Mouse (Mus musculus) T-helper 1 cell (primary cell): ENCODE measurements at regions not wholly inside any gene's neighbourhood (a gene's known extent, or its start where the extent isn't known, plus 50 kb on each side); places are given as distances from the start of the nearest gene placed in this dataset.

ENCODE experiments used
- in situ Hi-C: fragments of 300-600 bp; cut with MboI, MseI; formaldehyde crosslinking; loops from one replicate; pipeline ENCODE4 v1.15.1; 2025; ENCODE audit warnings: high pct_unique_total_duplicates

- in situ Hi-C loops: no loop called here
These were observed 209.1 kb downstream of the Bcl2l11 start for GRCm38 (mm10) chr2:128334757-128335500.

DNA sequence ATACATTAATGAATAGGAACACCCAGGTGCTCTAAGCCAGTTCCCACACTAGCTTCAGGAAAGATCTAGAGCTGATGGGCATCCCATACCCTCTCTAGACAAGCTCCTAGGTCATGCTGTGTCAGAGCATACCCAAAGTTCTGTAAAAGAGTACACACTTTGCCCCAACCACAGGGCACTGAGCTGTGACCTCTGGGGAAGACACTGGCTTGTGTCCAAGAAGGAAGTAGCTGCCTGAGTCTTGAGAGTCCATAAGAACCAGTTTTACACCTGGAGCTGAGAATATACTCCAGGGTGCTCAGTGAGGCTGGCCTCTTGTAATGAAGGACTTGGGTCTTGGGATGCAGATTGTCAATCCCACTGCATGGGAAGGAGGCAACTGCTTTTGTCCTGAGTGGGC, 211.4 kb downstream of the Bcl2l11 start:
- in situ Hi-C loops: no loop called here

GRCm38 (mm10) chr2:128337791-128338190, 212.0 kb downstream of the Bcl2l11 start:
- in situ Hi-C loops: no loop called here

DNA sequence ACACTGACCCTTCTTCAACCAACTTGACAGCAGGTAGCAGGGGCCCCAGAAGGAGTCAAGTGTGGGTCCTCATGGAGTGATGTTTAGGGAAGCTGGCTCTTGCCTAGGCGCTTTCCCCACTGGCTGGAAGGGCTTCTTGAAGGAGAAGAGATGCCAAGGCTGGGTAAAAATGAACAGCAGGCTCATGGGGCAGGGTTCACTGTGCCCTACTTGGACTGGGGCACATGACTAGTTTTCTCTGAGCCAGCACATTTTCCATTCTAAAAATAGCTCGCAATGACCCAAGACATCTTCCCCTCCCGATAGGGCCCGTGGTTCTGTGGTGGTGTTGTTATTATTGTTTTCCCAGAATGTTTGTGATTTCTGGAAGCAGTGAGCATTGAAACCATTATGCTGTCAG, 212.6 kb downstream of the Bcl2l11 start:
- in situ Hi-C loops: no loop called here

DNA sequence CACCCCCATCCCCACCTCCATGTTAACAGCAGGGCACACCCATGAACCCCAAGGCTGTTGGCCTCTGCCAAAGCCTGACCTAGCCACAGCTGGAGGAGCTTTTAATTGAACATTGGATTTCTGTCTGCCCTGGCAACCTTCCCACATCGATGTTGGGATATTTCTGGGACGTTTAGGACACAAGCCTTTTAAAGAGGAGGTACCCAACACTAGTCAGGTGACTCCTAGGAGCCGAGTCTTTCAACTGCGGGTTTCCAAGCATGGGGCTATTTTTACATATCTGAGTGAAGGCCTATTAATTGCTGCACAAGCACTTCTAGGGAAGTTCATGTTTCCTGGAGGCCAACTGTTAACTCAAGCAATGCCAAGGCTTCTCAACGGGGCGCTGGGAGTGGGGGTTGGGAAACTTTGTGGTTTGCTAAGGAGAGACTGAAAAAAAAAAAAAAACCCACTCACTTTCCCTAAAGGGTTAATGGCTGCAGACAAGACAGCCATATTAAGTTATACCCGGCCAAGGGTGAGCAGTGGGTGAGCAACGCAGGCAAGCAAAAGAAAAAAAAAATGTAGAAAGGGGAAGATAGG, 213.3 kb downstream of the Bcl2l11 start:
- in situ Hi-C loops: no loop called here

DNA sequence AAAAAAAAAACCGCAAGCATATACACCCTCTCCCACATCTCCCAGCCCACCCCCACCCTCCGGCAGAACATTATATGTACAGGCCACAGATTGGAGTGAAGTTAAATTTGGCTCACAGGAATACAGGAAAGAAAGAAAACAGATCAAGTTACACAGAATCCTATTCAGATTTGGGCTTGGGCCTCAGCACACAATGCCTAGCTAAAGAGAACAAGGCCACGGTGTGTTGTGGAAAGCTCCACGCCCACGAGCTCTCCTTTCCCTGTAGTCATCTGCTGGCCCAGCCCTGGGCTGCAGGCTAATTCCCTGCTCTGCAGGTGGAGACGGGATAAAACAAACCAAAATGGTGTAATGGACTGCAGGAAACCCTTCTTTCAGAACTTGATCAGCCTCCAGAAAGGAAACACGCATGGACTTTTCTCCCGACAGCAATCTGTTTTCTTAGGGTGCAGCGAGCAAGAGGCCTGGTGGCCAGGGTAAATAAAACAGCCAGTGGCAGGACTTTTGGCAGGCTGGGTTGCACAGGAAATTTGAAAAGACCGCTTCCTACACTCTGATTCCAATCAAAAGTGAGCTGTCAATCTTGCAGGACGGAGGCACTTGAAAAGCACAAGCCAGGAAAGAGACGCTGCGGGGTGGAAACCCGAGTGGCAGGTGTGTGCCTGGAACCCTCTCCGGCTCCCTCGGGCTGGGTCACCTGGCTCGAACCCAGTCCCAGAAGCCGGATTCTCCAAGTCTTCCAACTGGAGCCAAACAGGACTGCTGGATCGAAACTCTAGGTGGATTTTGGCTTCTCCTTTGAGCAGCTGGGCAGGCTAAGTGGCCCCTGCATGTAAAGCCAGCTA, 214.0 kb downstream of the Bcl2l11 start:
- in situ Hi-C loops: no loop called here

- in situ Hi-C loops: no loop called here
These were observed 214.9 kb downstream of the Bcl2l11 start for GRCm38 (mm10) chr2:128340631-128341240.

- in situ Hi-C loops: no loop called here
These were observed 216.4 kb downstream of the Bcl2l11 start for GRCm38 (mm10) chr2:128342212-128342611.

GRCm38 (mm10) chr2:128345557-128345956, 219.7 kb downstream of the Bcl2l11 start:
- in situ Hi-C loops: no loop called here

DNA sequence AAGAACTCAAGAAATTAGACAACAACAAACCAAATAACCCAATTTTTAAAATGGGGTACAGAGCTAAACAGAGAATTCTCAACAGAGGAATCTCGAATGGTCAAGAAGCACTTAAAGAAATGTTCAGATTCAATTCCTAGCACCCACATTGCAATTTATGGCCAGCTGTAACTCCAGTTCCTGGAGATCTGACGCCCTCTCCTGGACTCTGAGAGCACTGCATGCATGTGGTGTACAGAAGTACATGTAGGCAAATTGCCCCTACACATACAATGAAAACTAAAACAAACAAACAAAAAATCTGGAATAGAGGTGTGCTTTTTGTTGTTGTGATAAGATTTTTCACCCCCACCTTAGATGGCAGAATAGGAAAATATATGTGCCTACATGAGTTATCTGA, 222.7 kb downstream of the Bcl2l11 start:
- in situ Hi-C loops: no loop called here

DNA sequence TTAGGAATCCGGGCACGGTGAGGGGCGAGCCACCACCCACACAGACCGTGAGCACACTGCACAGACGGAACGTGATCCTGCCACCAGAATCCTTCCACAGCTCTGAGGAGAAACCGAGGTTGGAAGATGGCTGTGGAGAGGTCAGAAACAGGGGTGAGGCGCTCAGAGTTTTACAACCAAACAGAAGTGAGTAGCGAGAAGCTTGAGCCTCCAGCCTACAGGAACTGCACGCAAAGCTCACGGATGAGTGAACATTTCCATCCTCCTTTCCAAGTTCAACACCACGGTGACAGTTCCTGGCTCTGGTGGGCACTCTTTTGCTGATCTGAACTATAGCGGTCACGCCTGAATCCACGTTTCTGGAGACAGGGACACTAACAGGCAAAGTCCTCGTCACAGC, 225.6 kb downstream of the Bcl2l11 start:
- in situ Hi-C loops: no loop called here

- in situ Hi-C loops: no loop called here
These were observed 226.7 kb downstream of the Bcl2l11 start for GRCm38 (mm10) chr2:128352533-128352932.

GRCm38 (mm10) chr2:128353457-128353856, 227.6 kb downstream of the Bcl2l11 start:
- in situ Hi-C loops: no loop called here

DNA sequence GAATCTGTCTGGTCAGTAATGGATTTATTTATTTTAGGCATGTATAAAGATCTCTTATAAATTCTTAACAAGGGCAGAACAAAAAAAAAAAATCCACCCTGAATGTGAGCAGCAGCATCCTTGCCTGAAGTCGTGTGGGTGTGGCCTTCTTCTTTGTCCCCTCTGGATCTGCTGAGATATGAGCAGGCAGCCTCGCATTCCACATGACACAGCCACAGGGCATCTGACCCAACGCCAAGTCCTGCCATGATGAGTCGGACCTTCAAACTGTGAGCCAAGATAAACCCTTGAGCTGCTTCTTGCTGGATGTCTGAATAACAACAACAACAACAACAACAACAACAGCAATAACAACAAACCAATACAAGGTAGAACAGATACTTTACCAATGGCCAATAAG, 230.5 kb downstream of the Bcl2l11 start:
- in situ Hi-C loops: no loop called here

- in situ Hi-C loops: no loop called here
These were observed 231.9 kb upstream of the Spdye4c start for GRCm38 (mm10) chr2:128359106-128359505.

GRCm38 (mm10) chr2:128360517-128360916, 230.5 kb upstream of the Spdye4c start:
- in situ Hi-C loops: no loop called here

GRCm38 (mm10) chr2:128361436-128361835, 229.6 kb upstream of the Spdye4c start:
- in situ Hi-C loops: no loop called here

GRCm38 (mm10) chr2:128364161-128364560, 226.8 kb upstream of the Spdye4c start:
- in situ Hi-C loops: no loop called here

DNA sequence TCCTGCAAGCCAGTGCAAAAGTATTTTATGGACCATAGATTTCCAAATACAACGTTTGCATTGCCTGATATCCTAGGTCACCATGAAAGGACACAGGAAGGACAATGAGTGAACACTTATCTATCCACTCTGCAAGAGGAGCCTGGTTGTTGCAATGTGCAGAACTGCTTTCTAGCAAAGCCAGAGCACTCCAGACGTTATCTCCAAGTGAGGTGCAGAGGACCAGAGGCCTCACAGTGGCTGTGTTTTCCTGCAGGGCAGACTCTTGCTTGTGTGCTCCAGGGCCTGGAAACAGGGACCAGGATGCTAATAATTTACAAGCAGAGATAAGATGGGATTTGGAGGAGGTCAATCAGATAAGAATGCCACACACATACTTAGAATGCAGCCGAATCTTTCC, 226.0 kb upstream of the Spdye4c start:
- in situ Hi-C loops: no loop called here

DNA sequence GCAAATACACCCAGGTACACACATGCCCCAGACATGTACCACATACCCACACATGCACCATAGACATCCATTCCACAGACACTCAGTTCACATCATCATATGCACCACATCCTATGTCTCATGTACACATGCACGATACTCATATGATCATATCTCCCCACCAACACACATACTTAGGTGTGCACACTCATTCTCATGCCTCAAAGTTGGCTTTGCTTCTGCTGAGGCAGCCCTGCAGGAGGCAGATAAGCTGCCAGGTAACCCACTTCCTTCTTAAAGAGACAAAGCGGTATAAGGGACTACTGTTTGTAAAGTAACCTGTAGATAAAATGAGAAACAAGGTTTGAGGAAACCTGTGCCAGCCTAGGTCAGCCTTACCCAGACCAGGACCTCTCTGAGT, 225.2 kb upstream of the Spdye4c start:
- in situ Hi-C loops: no loop called here

- in situ Hi-C loops: no loop called here
These were observed 223.5 kb upstream of the Spdye4c start for GRCm38 (mm10) chr2:128367266-128368150.
